Mouse (Mus musculus) bone marrow macrophage, adult 2 months (primary cell): ENCODE results near the gene Cnih3. TPM values are rescaled to one million over a fixed set of nuclear protein-coding genes. Genes with fewer than 3 reads are reported as not detected.

Source experiments
- H3K27ac ChIP-seq: 2 replicates; pipeline ENCODE4 v1.5.1; 2012; ENCODE audit warnings: low read depth, low read length; ENCODE audit not compliant: insufficient read depth
- H3K4me1 ChIP-seq: 2 replicates; pipeline ENCODE4 v1.6.1; 2012; ENCODE audit warnings: low read length; ENCODE audit not compliant: control insufficient read depth, insufficient read depth
- H3K4me3 ChIP-seq: 2 replicates; pipeline ENCODE4 v1.5.1; 2012; ENCODE audit warnings: mild to moderate bottlenecking, low read length, moderate library complexity; ENCODE audit not compliant: insufficient read depth
- CTCF ChIP-seq: IDR thresholded peaks from 2 replicates; pipeline ENCODE4 v1.5.1; 2012; ENCODE audit warnings: low read depth, mild to moderate bottlenecking, low read length, moderate library complexity
- POLR2A ChIP-seq: IDR thresholded peaks from 2 replicates; pipeline ENCODE4 v1.6.1; 2012; ENCODE audit warnings: mild to moderate bottlenecking, low read depth, low read length, borderline replicate concordance
- polyA plus RNA-seq: library from polyadenylated mRNA; stranded (reverse); fragments of >200 nt; gene quantifications from 2 replicates; pipeline ENCODE4 v1.2.4, GENCODE M21; 2012; ENCODE audit not compliant: missing spikeins, insufficient read depth, insufficient read length

Gene Cnih3
- polyA plus RNA-seq, 1 experiment, result not detected

DNA sequence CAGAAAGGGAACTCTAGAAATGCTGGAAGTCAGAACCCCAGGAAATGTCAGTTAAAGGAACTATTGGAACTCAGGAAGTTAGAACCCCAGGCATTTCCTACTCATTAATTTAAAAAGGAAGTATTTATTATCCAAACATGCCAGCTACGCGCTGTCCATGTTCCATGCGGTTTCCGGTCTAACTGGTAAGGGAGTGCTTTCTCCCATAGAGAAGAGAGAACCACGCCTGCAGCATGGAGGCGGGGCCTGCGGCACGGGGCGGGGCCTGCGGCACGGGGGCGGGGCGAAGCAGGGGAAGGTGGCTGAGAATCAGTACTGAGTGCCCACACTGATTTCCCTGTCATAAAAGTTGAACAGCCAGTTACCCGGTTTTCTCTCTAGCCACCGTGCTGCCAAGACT, 6.9 kb upstream of the Cnih3 start:
- no peak overlapping the region for H3K4me3 ChIP-seq
- H3K27ac ChIP-seq, result no peak overlapping the region
- TF ChIP-seq POLR2A, result no peak
- no peak for TF ChIP-seq CTCF
- peaks cover 9% of the 10 kb centered on the region for H3K4me1 ChIP-seq

DNA sequence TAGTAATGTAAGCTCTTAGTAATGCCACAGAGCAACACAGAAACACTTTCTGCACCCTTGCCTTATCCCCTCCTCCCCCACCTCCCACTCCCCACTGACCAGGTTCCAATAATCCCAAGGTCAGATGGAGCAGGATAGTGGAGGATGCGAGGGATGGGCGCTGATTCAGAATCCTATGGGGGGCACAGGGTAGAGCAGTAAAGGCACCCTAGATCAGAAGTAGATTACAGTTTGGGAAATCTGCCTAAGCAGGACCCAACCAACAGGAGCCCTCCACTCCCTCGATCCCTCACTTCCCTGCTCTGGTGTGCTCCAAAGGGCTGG, 423 bp upstream of the Cnih3 start:
- TF ChIP-seq POLR2A (no peak), CTCF (no peak)
- Histone ChIP-seq H3K27ac (no peak overlapping the region), H3K4me1 (peaks cover 3% of the 10 kb centered on the region; the same call in 1 of the 2 replicates), H3K4me3 (peak overlapping the region; percentile 11)

DNA sequence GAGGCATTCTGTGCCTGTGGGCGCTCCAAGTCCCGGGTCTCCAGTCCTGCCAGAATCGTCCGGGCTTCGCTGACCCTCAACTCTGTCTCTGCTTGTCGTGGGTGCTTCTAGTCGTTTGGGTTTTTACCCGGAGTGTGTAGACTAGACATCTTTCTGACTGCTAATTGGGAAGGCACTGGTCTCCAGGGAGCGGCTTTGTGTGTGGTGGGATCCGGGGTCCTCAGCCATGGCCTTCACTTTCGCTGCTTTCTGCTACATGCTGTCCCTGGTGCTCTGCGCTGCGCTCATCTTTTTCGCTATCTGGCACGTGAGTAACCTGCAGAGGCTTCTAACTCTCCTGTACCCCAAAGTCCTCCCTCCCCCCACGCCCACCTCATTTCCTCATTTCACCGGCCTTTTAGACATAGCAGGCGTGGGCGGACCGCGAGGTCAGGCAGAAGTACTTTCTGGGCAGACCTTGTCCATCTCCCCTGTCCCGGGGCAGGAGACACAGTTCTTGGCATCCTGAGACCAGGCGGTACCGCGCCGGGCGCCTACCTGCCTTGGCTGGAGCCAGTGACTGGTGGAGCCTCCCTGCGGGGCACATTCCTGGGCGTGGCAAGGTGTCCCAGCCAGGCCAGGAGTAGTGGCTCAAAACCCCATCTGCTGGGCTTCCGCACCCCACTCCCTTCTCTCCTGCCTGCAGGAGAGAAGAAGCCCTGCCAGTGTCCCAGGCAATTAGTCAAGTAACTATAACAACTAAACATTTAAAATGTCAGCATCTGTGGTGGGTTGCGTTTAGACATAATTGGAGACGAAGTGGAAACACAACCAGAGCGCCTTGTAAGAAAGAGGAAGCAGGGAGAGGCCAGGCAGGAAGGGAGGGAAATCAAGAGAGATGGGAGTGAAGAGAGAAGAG, 1.0 kb downstream of the Cnih3 start:
- Histone ChIP-seq H3K4me3 (peak overlapping the region; percentile 11; the same call in 1 of the 2 replicates), H3K27ac (no peak overlapping the region), H3K4me1 (peaks cover 3% of the 10 kb centered on the region; the same call in 1 of the 2 replicates)
- TF ChIP-seq CTCF (no peak), POLR2A (no peak)

DNA sequence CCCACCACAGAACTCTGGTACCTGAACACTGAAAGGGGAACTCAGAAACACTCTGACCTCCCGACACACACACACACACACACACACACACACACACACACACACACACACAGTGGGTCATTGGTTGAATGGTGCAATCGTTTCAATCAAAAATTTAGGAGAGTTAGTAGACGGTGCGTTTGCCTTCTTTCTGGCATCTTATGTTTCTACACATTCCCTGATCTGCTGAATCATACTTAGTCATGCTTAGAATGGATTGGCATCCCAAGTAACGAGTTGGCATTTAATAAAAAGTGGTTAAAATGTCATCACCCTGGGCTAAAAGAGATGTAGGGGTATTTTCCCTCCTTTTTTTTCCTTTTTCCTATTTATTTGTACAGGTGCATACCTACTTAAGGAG, 3.3 kb downstream of the Cnih3 start:
- Histone ChIP-seq H3K4me1 (peaks cover 3% of the 10 kb centered on the region; the same call in 1 of the 2 replicates), H3K4me3 (no peak overlapping the region), H3K27ac (no peak overlapping the region)
- no peak for TF ChIP-seq CTCF
- TF ChIP-seq POLR2A, result no peak

DNA sequence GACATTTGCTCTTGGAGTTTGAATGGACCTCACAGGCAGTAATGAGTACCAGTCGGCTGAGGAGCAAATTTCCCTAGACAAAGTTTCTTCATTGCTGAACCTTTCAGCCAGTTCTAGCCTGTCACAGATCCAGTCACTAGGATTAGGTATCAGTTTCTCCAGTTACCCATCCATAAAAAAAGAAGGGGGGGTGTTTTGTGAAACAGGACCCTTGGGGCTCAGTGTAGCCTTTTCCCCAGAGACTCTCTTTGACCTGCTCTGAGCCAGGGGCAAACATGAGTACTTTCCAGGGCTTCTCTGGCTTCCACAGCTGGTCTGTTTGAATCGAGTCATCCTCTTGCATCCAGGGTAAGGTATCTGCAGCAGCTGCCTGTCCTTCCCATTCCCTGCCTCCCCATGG, 5.4 kb downstream of the Cnih3 start:
- no peak overlapping the region for H3K27ac ChIP-seq
- no peak overlapping the region for H3K4me3 ChIP-seq
- no peak for TF ChIP-seq POLR2A
- no peak for TF ChIP-seq CTCF
- peaks cover 3% of the 10 kb centered on the region; the same call in 1 of the 2 replicates for H3K4me1 ChIP-seq

DNA sequence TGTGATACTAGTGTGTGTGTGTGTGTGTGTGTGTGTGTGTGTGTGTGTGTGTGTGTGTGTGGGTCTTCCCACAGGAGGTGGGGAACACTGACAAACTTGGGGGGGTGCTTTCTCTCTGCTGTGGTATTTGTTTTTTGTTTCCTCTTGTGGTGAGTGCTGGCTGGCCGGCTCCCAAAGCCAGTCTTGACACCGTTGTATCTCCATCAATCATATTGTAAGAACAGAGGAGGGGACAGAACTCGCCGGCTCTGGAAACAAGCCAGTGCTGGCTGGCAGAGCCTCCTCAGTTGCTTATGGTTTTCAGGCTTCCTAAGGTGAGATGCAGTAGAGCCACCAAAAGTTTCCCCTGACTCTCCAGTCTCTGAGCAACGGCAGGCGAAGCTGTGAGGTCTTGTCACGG, 6.1 kb downstream of the Cnih3 start:
- H3K4me1 ChIP-seq, result peaks cover 2% of the 10 kb centered on the region; the same call in 1 of the 2 replicates
- H3K4me3 ChIP-seq, result no peak overlapping the region
- H3K27ac ChIP-seq, result no peak overlapping the region
- TF ChIP-seq CTCF (no peak), POLR2A (no peak)

DNA sequence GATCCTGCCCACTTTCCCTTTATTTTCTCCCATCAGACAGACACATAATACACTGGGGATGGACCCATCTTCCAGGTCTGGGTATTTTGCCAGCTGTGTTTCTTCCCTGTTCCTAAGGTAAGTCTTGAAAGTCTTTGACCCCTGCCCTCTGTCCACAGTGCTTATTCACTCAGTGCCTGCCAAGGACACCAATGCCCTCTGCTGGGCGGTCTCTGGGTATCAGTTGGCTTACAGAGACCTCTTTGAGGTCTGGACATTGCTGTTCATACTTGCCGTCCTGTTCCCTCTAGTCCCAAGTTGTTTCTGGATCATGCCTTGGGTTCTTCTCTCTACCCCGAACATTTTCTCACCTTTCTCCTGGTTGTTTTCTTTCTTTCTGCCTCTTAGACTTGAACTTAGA, 8.3 kb downstream of the Cnih3 start:
- Histone ChIP-seq H3K4me3 (no peak overlapping the region), H3K4me1 (no peaks in the 10 kb centered on the region), H3K27ac (no peak overlapping the region)
- TF ChIP-seq POLR2A (no peak), CTCF (no peak)

DNA sequence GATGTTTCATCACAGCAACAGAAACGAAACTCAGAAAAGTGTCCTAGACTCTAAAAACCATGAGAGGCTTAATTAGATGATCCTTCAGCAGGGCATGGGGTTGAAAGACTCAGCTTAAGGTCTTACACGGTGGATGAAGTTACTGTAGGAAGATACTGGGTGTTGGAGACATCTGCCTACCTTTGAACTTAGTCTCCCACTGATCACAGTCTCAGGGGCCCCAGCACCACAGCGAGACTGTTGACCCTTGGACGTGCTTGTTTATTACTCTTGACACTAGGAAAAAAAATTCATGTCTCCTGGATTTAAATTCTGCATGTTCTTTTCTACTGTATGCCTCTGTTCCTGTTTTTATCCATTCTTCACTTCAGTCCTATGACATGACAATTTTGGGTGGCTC, 11.6 kb downstream of the Cnih3 start:
- Histone ChIP-seq H3K27ac (no peak overlapping the region), H3K4me1 (no peaks in the 10 kb centered on the region), H3K4me3 (no peak overlapping the region)
- TF ChIP-seq POLR2A (no peak), CTCF (no peak)

DNA sequence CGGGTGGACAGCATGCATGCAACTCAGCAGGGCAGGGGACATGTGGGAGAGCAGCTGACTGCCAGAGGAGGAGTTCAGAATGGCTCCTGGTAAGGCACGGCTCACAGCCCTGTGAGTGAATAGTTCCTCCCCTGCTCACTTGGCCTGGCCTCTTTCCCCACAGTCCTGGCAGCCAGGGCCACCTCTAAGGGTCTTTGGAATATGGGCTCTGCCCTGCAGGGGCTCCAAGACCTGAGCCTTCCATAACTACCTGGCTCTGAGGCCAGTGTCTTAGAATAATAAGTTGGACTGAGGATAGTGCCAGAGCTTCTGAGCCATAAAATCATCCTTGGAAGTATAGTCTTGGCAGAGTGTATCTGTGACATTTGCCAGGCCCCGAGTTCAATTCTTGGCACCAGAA, 12.9 kb downstream of the Cnih3 start:
- no peaks in the 10 kb centered on the region for H3K4me1 ChIP-seq
- no peak overlapping the region for H3K4me3 ChIP-seq
- H3K27ac ChIP-seq, result no peak overlapping the region
- TF ChIP-seq POLR2A, result no peak
- no peak for TF ChIP-seq CTCF

DNA sequence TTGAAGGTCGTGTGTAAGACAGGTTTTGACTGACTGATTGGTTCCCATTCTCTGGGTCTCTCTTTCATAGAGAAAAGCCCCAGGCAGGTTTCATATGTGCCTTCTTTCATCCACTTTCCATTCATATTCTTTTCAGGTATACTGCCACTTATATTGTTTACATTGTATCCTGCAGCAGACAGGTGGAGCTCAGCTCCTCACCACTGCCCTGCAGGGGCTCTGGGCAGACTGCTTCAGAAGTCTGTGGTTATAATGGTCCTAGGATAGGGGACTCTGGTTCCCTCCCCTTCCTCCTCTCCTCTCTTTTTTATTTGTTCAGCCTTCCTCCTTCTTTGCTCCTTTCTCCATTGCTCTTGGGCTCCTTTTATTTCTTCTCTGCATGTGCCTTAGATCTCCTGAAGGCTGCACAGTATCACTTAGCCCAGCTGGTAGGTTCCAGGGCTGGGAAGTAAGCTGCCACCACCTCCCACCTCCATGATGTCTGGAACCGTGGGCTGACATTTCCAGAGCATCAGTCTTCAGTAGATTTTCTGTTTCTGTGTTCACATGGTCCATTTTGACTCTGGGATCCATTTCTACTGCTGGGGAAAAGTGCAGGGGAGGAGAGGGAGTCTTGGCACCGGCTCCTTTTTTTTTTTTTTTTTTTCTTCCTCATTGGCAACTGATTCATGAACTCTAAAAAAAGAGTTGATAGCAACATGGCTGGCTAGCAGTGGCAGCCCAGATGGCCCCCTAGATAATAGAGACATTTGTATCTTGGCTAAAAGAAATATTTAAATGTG, 16.6 kb downstream of the Cnih3 start:
- Histone ChIP-seq H3K4me3 (no peak overlapping the region), H3K4me1 (0 out of 2 replicates have a peak, but pooled peaks cover 5% of the 10 kb centered on the region), H3K27ac (no peak overlapping the region)
- no peak for TF ChIP-seq POLR2A
- no peak for TF ChIP-seq CTCF
